Mouse (Mus musculus) limb, embryonic 10.5 days (tissue): ENCODE results near the gene Wdr59. TPM values are rescaled to one million over a fixed set of nuclear protein-coding genes. Genes with fewer than 3 reads are reported as not detected.

ENCODE experiments used
- DNase-seq: peaks from one replicate; pipeline ENCODE4 v3.0.0-alpha.2; 2017; ENCODE audit warnings: low spot score
- H3K27ac ChIP-seq: fragments of 300-500 bp; sonication (generic); 2 replicates; pipeline ENCODE4 v1.5.1; 2016; ENCODE audit warnings: mild to moderate bottlenecking
- H3K27me3 ChIP-seq: fragments of 300-500 bp; sonication (generic); 2 replicates; pipeline ENCODE4 v1.6.1; 2016; ENCODE audit warnings: low read depth, mild to moderate bottlenecking; ENCODE audit not compliant: poor library complexity, severe bottlenecking
- H3K36me3 ChIP-seq: fragments of 300-500 bp; sonication (generic); 2 replicates; pipeline ENCODE4 v1.6.1; 2016; ENCODE audit warnings: mild to moderate bottlenecking, moderate library complexity
- H3K4me1 ChIP-seq: fragments of 300-500 bp; sonication (generic); 2 replicates; pipeline ENCODE4 v1.6.1; 2016
- H3K4me3 ChIP-seq: fragments of 300-500 bp; sonication (generic); 2 replicates; pipeline ENCODE4 v1.5.1; 2016; ENCODE audit warnings: mild to moderate bottlenecking, moderate library complexity
- H3K9me3 ChIP-seq: fragments of 300-500 bp; sonication (generic); replicated peaks from 2 replicates; pipeline ENCODE4 v1.6.1; 2016; ENCODE audit warnings: mild to moderate bottlenecking
- WGBS: fragments of 180-500 bp; shearing (Covaris S2); methylation state at CpG from one replicate; pipeline ENCODE4 v1.1.7; 2016; 5-methylcytosine and 5-hydroxymethylcytosine counted together
- microRNA-seq: library from miRNA; unstranded; fragments of <30 nt; microRNA quantifications from one replicate; pipeline ENCODE4, GENCODE M21; 2017
- polyA plus RNA-seq: library from polyadenylated mRNA; unstranded; fragments of >200 nt; fragmentation: Nextera tagmentation; extraction: Ambion mirVana; gene quantifications from 2 replicates; pipeline ENCODE4 v1.2.1, GENCODE M21; 2016

The Wdr59 gene
- polyA plus RNA-seq, 1 experiment from 2014 or later: 6.4 TPM

- no peaks in the 10 kb centered on the region for H3K36me3 ChIP-seq
- H3K27me3 ChIP-seq: no peaks in the 10 kb centered on the region
- DNase-seq: no peak
- H3K4me1 ChIP-seq: no peaks in the 10 kb centered on the region
- H3K4me3 ChIP-seq: no peak overlapping the region
- WGBS: 54% methylated on average over 4 of the region's 4 CpGs
- H3K9me3 ChIP-seq: no peaks in the 10 kb centered on the region
- H3K27ac ChIP-seq: no peak overlapping the region
Measured at GRCm38 (mm10) chr8:111403391-111403790, 118.5 kb downstream of the Wdr59 start.

Small RNA genes within 50 kb of the gene (microRNA-seq; reads per million reads assigned to microRNA genes)
- not detected for gene Mir1957b

Other genes starting within 250 kb of the Wdr59 start
- 103 and 108 TPM in 2 replicates for gene Rfwd3, start 221.9 kb downstream of the Wdr59 start, polyA plus RNA-seq
- gene Mlkl, start 183.9 kb downstream of the Wdr59 start, polyA plus RNA-seq: 0.34 and 0.70 TPM in 2 replicates
- gene Fa2h, start 128.3 kb downstream of the Wdr59 start, polyA plus RNA-seq: not detected in 2 replicates
- gene Znrf1, start 14.0 kb upstream of the Wdr59 start, polyA plus RNA-seq: 42.1 and 44.8 TPM in 2 replicates
- gene Ldhd, start 108.3 kb upstream of the Wdr59 start, polyA plus RNA-seq: 0.11 and 0.25 TPM in 2 replicates
- 21.6 and 21.7 TPM in 2 replicates for gene Zfp1, start 121.3 kb upstream of the Wdr59 start, polyA plus RNA-seq
- gene Ctrb1, start 168.9 kb upstream of the Wdr59 start, polyA plus RNA-seq: not detected in 2 replicates
- 50.2 and 50.4 TPM in 2 replicates for gene Bcar1, start 221.7 kb upstream of the Wdr59 start, polyA plus RNA-seq